Mouse (Mus musculus): ENCODE measurements at regions not wholly inside any gene's neighbourhood (a gene's known extent, or its start where the extent isn't known, plus 50 kb on each side); places are given as distances from the start of the nearest gene placed in this dataset.

GRCm38 (mm10) chr8:109413386-109413785 is 80.4 kb upstream of the Pmfbp1 start:
- no peak for DNase-seq (ENCODE audit: low spot score in 2 of 2)

GRCm38 (mm10) chr8:109415315-109415714 is 78.5 kb upstream of the Pmfbp1 start:
- no peak for DNase-seq (ENCODE audit: low spot score in 2 of 2)

- DNase-seq (ENCODE audit: low spot score in 2 of 2), result no peak
Observed at GRCm38 (mm10) chr8:109415906-109416305, 77.9 kb upstream of the Pmfbp1 start.

GRCm38 (mm10) chr8:109416327-109417100 is 77.3 kb upstream of the Pmfbp1 start:
- no peak for DNase-seq (ENCODE audit: low spot score in 2 of 2)

GRCm38 (mm10) chr8:109417222-109417621 is 76.6 kb upstream of the Pmfbp1 start:
- peak; percentile 49 to 55 for DNase-seq (ENCODE audit: low spot score in 2 of 2)

GRCm38 (mm10) chr8:109417971-109418370 is 75.9 kb upstream of the Pmfbp1 start:
- no peak for DNase-seq (ENCODE audit: low spot score in 2 of 2)

GRCm38 (mm10) chr8:109419029-109419596 is 74.7 kb upstream of the Pmfbp1 start:
- no peak for DNase-seq (ENCODE audit: low spot score in 2 of 2)

GRCm38 (mm10) chr8:109424004-109424403 is 69.8 kb upstream of the Pmfbp1 start:
- DNase-seq (ENCODE audit: low spot score in 2 of 2), result no peak

GRCm38 (mm10) chr8:109428551-109428950 is 65.3 kb upstream of the Pmfbp1 start:
- no peak for DNase-seq (ENCODE audit: low spot score in 2 of 2)

GRCm38 (mm10) chr8:109434538-109434937 is 59.3 kb upstream of the Pmfbp1 start:
- no peak for DNase-seq (ENCODE audit: low spot score in 2 of 2)

- no peak for DNase-seq (ENCODE audit: low spot score in 2 of 2)
Observed at GRCm38 (mm10) chr8:109436056-109436455, 57.8 kb upstream of the Pmfbp1 start.

- peak; percentile 52 to 57 for DNase-seq (ENCODE audit: low spot score in 2 of 2)
Observed at GRCm38 (mm10) chr8:109436830-109437567, 56.8 kb upstream of the Pmfbp1 start.

GRCm38 (mm10) chr8:109438531-109438930 is 55.3 kb upstream of the Pmfbp1 start:
- no peak for DNase-seq (ENCODE audit: low spot score in 2 of 2)

Measured in frontal cortex, postnatal 10 days (tissue).